Mouse (Mus musculus) limb, embryonic 13.5 days (tissue): ENCODE measurements around the gene Thop1. TPM values are rescaled to one million over a fixed set of nuclear protein-coding genes. Genes with fewer than 3 reads are reported as not detected.
"Not testable (repeated sequence)": the region's sequence is repeated elsewhere in the genome, so short reads cannot be mapped to it uniquely, and the experiment has no call there.

Source experiments
- ATAC-seq: fragments of 200-750 bp; cut with Nextera tagmentation; 2 replicates; pipeline ENCODE4 v1.8.0; 2017; ENCODE audit warnings: low read depth, moderate number of reproducible peaks, moderate TSS enrichment; ENCODE audit not compliant: low FRiP score
- H3K27ac ChIP-seq: fragments of 300-500 bp; sonication (generic); 2 replicates; pipeline ENCODE4 v1.5.1; 2015; ENCODE audit warnings: inconsistent platforms, mild to moderate bottlenecking, moderate library complexity
- H3K27me3 ChIP-seq: fragments of 300-500 bp; sonication (generic); 2 replicates; pipeline ENCODE4 v1.6.1; 2015; ENCODE audit warnings: mild to moderate bottlenecking, inconsistent platforms
- H3K36me3 ChIP-seq: fragments of 300-500 bp; sonication (generic); 2 replicates; pipeline ENCODE4 v1.6.1; 2015; ENCODE audit warnings: inconsistent platforms, mild to moderate bottlenecking, moderate library complexity
- H3K4me1 ChIP-seq: fragments of 300-500 bp; sonication (generic); 2 replicates; pipeline ENCODE4 v1.6.1; 2015; ENCODE audit warnings: inconsistent platforms
- H3K4me2 ChIP-seq: fragments of 300-500 bp; sonication (generic); replicated peaks from 2 replicates; pipeline ENCODE4 v1.6.1; 2015; ENCODE audit warnings: inconsistent platforms, mild to moderate bottlenecking, moderate library complexity
- H3K4me3 ChIP-seq: fragments of 300-500 bp; sonication (generic); 2 replicates; pipeline ENCODE4 v1.5.1; 2015; ENCODE audit warnings: moderate library complexity, mild to moderate bottlenecking, inconsistent platforms
- H3K9ac ChIP-seq: fragments of 300-500 bp; sonication (generic); 2 replicates; pipeline ENCODE4 v1.6.1; 2015; ENCODE audit warnings: mild to moderate bottlenecking, inconsistent platforms
- H3K9me3 ChIP-seq: fragments of 300-500 bp; sonication (generic); 2 replicates; pipeline ENCODE4 v1.6.1; 2016; ENCODE audit warnings: inconsistent platforms
- WGBS: fragments of 180-500 bp; shearing (Covaris S2); methylation state at CpG from one replicate; pipeline ENCODE4 v1.1.7; 2015; 5-methylcytosine and 5-hydroxymethylcytosine counted together
- polyA plus RNA-seq: library from polyadenylated mRNA; unstranded; fragments of >200 nt; fragmentation: Nextera tagmentation; extraction: Ambion mirVana; gene quantifications from 2 replicates; pipeline ENCODE4 v1.2.1, GENCODE M21; 2015

Thop1 gene
- polyA plus RNA-seq, 1 experiment from 2014 or later: 62.0 TPM

GRCm38 (mm10) chr10:81033586-81033985 lies 36.2 kb upstream of the Thop1 start:
- 77% methylated on average over 10 of the region's 10 CpGs for WGBS
- H3K27ac ChIP-seq: no peak overlapping the region
- no peak overlapping the region for H3K4me2 ChIP-seq
- no peak overlapping the region for H3K9ac ChIP-seq
- H3K4me3 ChIP-seq: no peak overlapping the region
- H3K9me3 ChIP-seq: no peaks in the 10 kb centered on the region
- H3K4me1 ChIP-seq: peaks cover 4% of the 10 kb centered on the region; the same call in 1 of the 2 replicates
- no peaks in the 10 kb centered on the region for H3K27me3 ChIP-seq
- no peak for ATAC-seq
- H3K36me3 ChIP-seq: peaks cover 37% of the 10 kb centered on the region

GRCm38 (mm10) chr10:81036251-81036650 lies 33.6 kb upstream of the Thop1 start:
- Histone ChIP-seq H3K27me3 (no peaks in the 10 kb centered on the region), H3K4me1 (peaks cover 4% of the 10 kb centered on the region; the same call in 1 of the 2 replicates), H3K4me2 (no peak overlapping the region), H3K9ac (no peak overlapping the region), H3K9me3 (no peaks in the 10 kb centered on the region), H3K36me3 (peaks cover 22% of the 10 kb centered on the region), H3K4me3 (no peak overlapping the region), H3K27ac (no peak overlapping the region)
- ATAC-seq: no peak
- WGBS: 75% methylated on average over 7 of the region's 7 CpGs

- Histone ChIP-seq H3K4me1 (peaks cover 4% of the 10 kb centered on the region; the same call in 1 of the 2 replicates), H3K36me3 (peaks cover 16% of the 10 kb centered on the region), H3K9me3 (no peaks in the 10 kb centered on the region), H3K27me3 (no peaks in the 10 kb centered on the region), H3K9ac (peak within 1 kb of the TSS; percentile 80), H3K4me3 (peak within 1 kb of the TSS; percentile 86), H3K27ac (no peak within 1 kb of the TSS), H3K4me2 (peak within 1 kb of the TSS; percentile 79)
- WGBS: under 1% methylated on average over 35 of the region's 35 CpGs
- ATAC-seq: peak; percentile 99
Observed at GRCm38 (mm10) chr10:81036988-81037580, 32.8 kb upstream of the Thop1 start, which contains the start of gene Slc39a3. Slc39a3 (minus strand) TSS chr10:81037426.

GRCm38 (mm10) chr10:81041458-81042175 lies 28.2 kb upstream of the Thop1 start:
- H3K4me2 ChIP-seq: no peak overlapping the region
- no peak for ATAC-seq
- H3K27ac ChIP-seq: no peak overlapping the region
- no peak overlapping the region for H3K9ac ChIP-seq
- H3K36me3 ChIP-seq: peaks cover 43% of the 10 kb centered on the region
- no peaks in the 10 kb centered on the region for H3K9me3 ChIP-seq
- 29% methylated on average over 13 of the region's 13 CpGs for WGBS
- no peak overlapping the region for H3K4me3 ChIP-seq
- H3K27me3 ChIP-seq: no peaks in the 10 kb centered on the region
- peaks cover 4% of the 10 kb centered on the region; the same call in 1 of the 2 replicates for H3K4me1 ChIP-seq

- WGBS: 89% methylated on average over 14 of the region's 14 CpGs
Observed at GRCm38 (mm10) chr10:81045246-81045645, 24.6 kb upstream of the Thop1 start.

GRCm38 (mm10) chr10:81050645-81051044 lies 19.2 kb upstream of the Thop1 start:
- no peak for ATAC-seq
- no peak overlapping the region for H3K9ac ChIP-seq
- WGBS: 88% methylated on average over 4 of the region's 4 CpGs
- H3K4me1 ChIP-seq: no peaks in the 10 kb centered on the region
- H3K4me3 ChIP-seq: no peak overlapping the region
- H3K36me3 ChIP-seq: peaks cover 90% of the 10 kb centered on the region
- no peaks in the 10 kb centered on the region for H3K27me3 ChIP-seq
- H3K27ac ChIP-seq: no peak overlapping the region
- H3K4me2 ChIP-seq: no peak overlapping the region
- H3K9me3 ChIP-seq: no peaks in the 10 kb centered on the region

More at GRCm38 (mm10) chr10:81045246-81045645, 24.6 kb upstream of the Thop1 start:
- H3K9ac ChIP-seq, H3K4me3 ChIP-seq, H3K27me3 ChIP-seq, H3K4me2 ChIP-seq, H3K27ac ChIP-seq, H3K4me1 ChIP-seq, ATAC-seq, H3K9me3 ChIP-seq: not testable (repeated sequence)
- H3K36me3 ChIP-seq: peaks cover 80% of the 10 kb centered on the region

GRCm38 (mm10) chr10:81051133-81051532 lies 18.7 kb upstream of the Thop1 start:
- H3K9me3 ChIP-seq: no peaks in the 10 kb centered on the region
- 95% methylated on average over 6 of the region's 6 CpGs for WGBS
- H3K27ac ChIP-seq: no peak overlapping the region
- no peaks in the 10 kb centered on the region for H3K27me3 ChIP-seq
- H3K4me3 ChIP-seq: no peak overlapping the region
- no peak overlapping the region for H3K9ac ChIP-seq
- no peaks in the 10 kb centered on the region for H3K4me1 ChIP-seq
- ATAC-seq: no peak
- no peak overlapping the region for H3K4me2 ChIP-seq
- H3K36me3 ChIP-seq: peaks cover 86% of the 10 kb centered on the region

GRCm38 (mm10) chr10:81052577-81052976 lies 17.3 kb upstream of the Thop1 start:
- Histone ChIP-seq H3K36me3 (peaks cover 72% of the 10 kb centered on the region), H3K9ac (no peak overlapping the region), H3K9me3 (no peaks in the 10 kb centered on the region), H3K4me3 (no peak overlapping the region), H3K27me3 (no peaks in the 10 kb centered on the region), H3K27ac (no peak overlapping the region), H3K4me1 (peaks cover 10% of the 10 kb centered on the region; the same call in 1 of the 2 replicates), H3K4me2 (no peak overlapping the region)
- 93% methylated on average over 5 of the region's 5 CpGs for WGBS
- no peak for ATAC-seq

- Histone ChIP-seq H3K4me2 (no peak overlapping the region), H3K9ac (no peak overlapping the region), H3K27ac (no peak overlapping the region), H3K9me3 (no peaks in the 10 kb centered on the region), H3K36me3 (peaks cover 46% of the 10 kb centered on the region), H3K4me1 (peaks cover 31% of the 10 kb centered on the region), H3K27me3 (no peaks in the 10 kb centered on the region), H3K4me3 (no peak overlapping the region)
- WGBS: 86% methylated on average over 6 of the region's 6 CpGs
- no peak for ATAC-seq
Observed at GRCm38 (mm10) chr10:81055169-81055568, 14.7 kb upstream of the Thop1 start.

- not testable (repeated sequence) for H3K27ac ChIP-seq, H3K9me3 ChIP-seq, H3K4me3 ChIP-seq, H3K4me2 ChIP-seq, H3K27me3 ChIP-seq, ATAC-seq
- Histone ChIP-seq H3K4me1 (peaks cover 31% of the 10 kb centered on the region), H3K9ac (peak overlapping the region; percentile 31; the same call in 1 of the 2 replicates), H3K36me3 (peaks cover 39% of the 10 kb centered on the region)
- 91% methylated on average over 11 of the region's 11 CpGs for WGBS
Observed at GRCm38 (mm10) chr10:81055802-81056340, 14.0 kb upstream of the Thop1 start.

GRCm38 (mm10) chr10:81057406-81058130 lies 12.3 kb upstream of the Thop1 start:
- peak overlapping the region; percentile 45 for H3K9ac ChIP-seq
- no peak overlapping the region for H3K4me3 ChIP-seq
- H3K27me3 ChIP-seq: no peaks in the 10 kb centered on the region
- peaks cover 31% of the 10 kb centered on the region for H3K4me1 ChIP-seq
- H3K36me3 ChIP-seq: peaks cover 22% of the 10 kb centered on the region
- H3K4me2 ChIP-seq: no peak overlapping the region
- no peak for ATAC-seq
- no peak overlapping the region for H3K27ac ChIP-seq
- H3K9me3 ChIP-seq: no peaks in the 10 kb centered on the region
- WGBS: 92% methylated on average over 23 of the region's 23 CpGs

- H3K9me3 ChIP-seq: no peaks in the 10 kb centered on the region
- ATAC-seq: no peak
- 86% methylated on average over 6 of the region's 6 CpGs for WGBS
- peak overlapping the region; percentile 97 for H3K4me2 ChIP-seq
- H3K27me3 ChIP-seq: no peaks in the 10 kb centered on the region
- peak overlapping the region; percentile 85 for H3K4me3 ChIP-seq
- no peak overlapping the region for H3K27ac ChIP-seq
- H3K4me1 ChIP-seq: peaks cover 31% of the 10 kb centered on the region
- peak overlapping the region; percentile 91 for H3K9ac ChIP-seq
- H3K36me3 ChIP-seq: peaks cover 15% of the 10 kb centered on the region; the same call in 1 of the 2 replicates
Observed at GRCm38 (mm10) chr10:81058896-81059295, 10.9 kb upstream of the Thop1 start.
